Mouse (Mus musculus): ENCODE measurements around the gene Wnk2.

GRCm38 (mm10) chr13:49090176-49090575, 57.6 kb downstream of the Wnk2 start:
- TF ChIP-seq CTCF (IDR thresholded peaks at IDR 0.05) = no peak
- no peak for TF ChIP-seq EP300 (IDR thresholded peaks at IDR 0.05)

All from lung, postnatal 0 days (tissue).